Mouse (Mus musculus) stomach, postnatal 0 days (tissue): Measurements from ENCODE around the gene Hspe1. TPM values are rescaled to one million over a fixed set of nuclear protein-coding genes. Genes with fewer than 3 reads are reported as not detected.
"Not testable (repeated sequence)": the region's sequence is repeated elsewhere in the genome, so short reads cannot be mapped to it uniquely, and the experiment has no call there.

Source experiments
- ATAC-seq: fragments of 200-750 bp; cut with Nextera tagmentation; 2 replicates; pipeline ENCODE4 v1.8.0; 2017; ENCODE audit not compliant: low FRiP score, low TSS enrichment
- DNase-seq: peaks from one replicate; pipeline ENCODE4 v3.0.0-alpha.2; 2016; ENCODE audit warnings: low spot score
- H3K27ac ChIP-seq: fragments of 300-500 bp; sonication (generic); replicated peaks from 2 replicates; pipeline ENCODE4 v1.5.1; 2014; ENCODE audit warnings: mild to moderate bottlenecking, control low read depth
- H3K27me3 ChIP-seq: fragments of 300-500 bp; sonication (generic); 2 replicates; pipeline ENCODE4 v1.6.1; 2014; ENCODE audit warnings: low read length; ENCODE audit not compliant: control insufficient read depth, insufficient read depth
- H3K36me3 ChIP-seq: fragments of 300-500 bp; sonication (generic); 2 replicates; pipeline ENCODE4 v1.6.1; 2014; ENCODE audit warnings: low read length, mixed read lengths; ENCODE audit not compliant: control insufficient read depth, insufficient read depth
- H3K4me1 ChIP-seq: fragments of 300-500 bp; sonication (generic); replicated peaks from 2 replicates; pipeline ENCODE4 v1.6.1; 2014; ENCODE audit warnings: antibody characterized with exemption; ENCODE audit not compliant: control insufficient read depth, insufficient read depth
- H3K4me2 ChIP-seq: fragments of 300-500 bp; sonication (generic); replicated peaks from 2 replicates; pipeline ENCODE4 v1.6.1; 2014; ENCODE audit warnings: low read depth, mild to moderate bottlenecking, control low read depth, moderate library complexity
- H3K4me3 ChIP-seq: fragments of 300-500 bp; sonication (generic); 2 replicates; pipeline ENCODE4 v1.5.1; 2014; ENCODE audit warnings: low read depth, low read length, control low read depth
- H3K9ac ChIP-seq: fragments of 300-500 bp; sonication (generic); 2 replicates; pipeline ENCODE4 v1.6.1; 2014; ENCODE audit warnings: mild to moderate bottlenecking, low read length, control low read depth, mixed read lengths
- H3K9me3 ChIP-seq: fragments of 300-500 bp; sonication (generic); 2 replicates; pipeline ENCODE4 v1.6.1; 2016; ENCODE audit warnings: low read length; ENCODE audit not compliant: control insufficient read depth
- CTCF ChIP-seq: IDR thresholded peaks from 2 replicates; pipeline ENCODE4 v1.5.1; 2016; ENCODE audit warnings: antibody characterized with exemption, low read depth, mild to moderate bottlenecking, moderate library complexity
- EP300 ChIP-seq: optimal IDR thresholded peaks from 2 replicates; pipeline ENCODE3; 2016; ENCODE audit warnings: antibody characterized with exemption
- WGBS: fragments of 180-500 bp; shearing (Covaris S2); extraction: QIAGEN DNeasy Blood & Tissue Kit; methylation state at CpG from one replicate; pipeline ENCODE4 v1.1.7; 2014; 5-methylcytosine and 5-hydroxymethylcytosine counted together
- polyA plus RNA-seq: library from polyadenylated mRNA; unstranded; fragments of >200 nt; fragmentation: Nextera tagmentation; extraction: Ambion mirVana; gene quantifications from 2 replicates; pipeline ENCODE4 v1.2.1, GENCODE M21; 2015

Gene Hspe1
- polyA plus RNA-seq, 1 experiment from 2014 or later: 324 TPM

- Histone ChIP-seq H3K9ac (no peak overlapping the region), H3K9me3 (no peaks in the 10 kb centered on the region), H3K4me3 (no peak overlapping the region), H3K27ac (no peak overlapping the region), H3K27me3 (no peaks in the 10 kb centered on the region), H3K36me3 (no peaks in the 10 kb centered on the region), H3K4me2 (no peak overlapping the region), H3K4me1 (no peaks in the 10 kb centered on the region)
- TF ChIP-seq EP300 (no peak), CTCF (no peak)
- 73% methylated on average over 9 of the region's 9 CpGs for WGBS
- ATAC-seq (no peak), DNase-seq (no peak)
Measured at GRCm38 (mm10) chr1:55106919-55107585, 19.1 kb downstream of the Hspe1 start.

- Histone ChIP-seq H3K9me3 (no peaks in the 10 kb centered on the region), H3K4me2 (no peak overlapping the region), H3K27ac (no peak overlapping the region), H3K4me3 (no peak overlapping the region), H3K9ac (no peak overlapping the region), H3K36me3 (no peaks in the 10 kb centered on the region), H3K4me1 (no peaks in the 10 kb centered on the region), H3K27me3 (no peaks in the 10 kb centered on the region)
- no peak for TF ChIP-seq EP300
- no peak for TF ChIP-seq CTCF
- ATAC-seq (no peak), DNase-seq (no peak)
- 83% methylated on average over 1 of the region's 1 CpGs for WGBS
Measured at GRCm38 (mm10) chr1:55107644-55108043, 19.7 kb downstream of the Hspe1 start.

GRCm38 (mm10) chr1:55108473-55108872, 20.5 kb downstream of the Hspe1 start:
- Histone ChIP-seq H3K4me2 (no peak overlapping the region), H3K27ac (no peak overlapping the region), H3K9ac (no peak overlapping the region), H3K4me1 (no peaks in the 10 kb centered on the region), H3K36me3 (no peaks in the 10 kb centered on the region), H3K4me3 (no peak overlapping the region), H3K9me3 (no peaks in the 10 kb centered on the region), H3K27me3 (no peaks in the 10 kb centered on the region)
- WGBS: 42% methylated on average over 2 of the region's 2 CpGs
- TF ChIP-seq EP300 (no peak), CTCF (no peak)
- 0 out of 2 replicates have a peak, but pooled peaks have one; percentile 40 for ATAC-seq
- no peak for DNase-seq

- 79% methylated on average over 4 of the region's 4 CpGs for WGBS
- ATAC-seq: no peak
- Histone ChIP-seq H3K9me3 (no peaks in the 10 kb centered on the region), H3K36me3 (no peaks in the 10 kb centered on the region), H3K27me3 (no peaks in the 10 kb centered on the region), H3K4me1 (no peaks in the 10 kb centered on the region), H3K4me2 (no peak overlapping the region), H3K27ac (no peak overlapping the region), H3K4me3 (no peak overlapping the region), H3K9ac (no peak overlapping the region)
- no peak for TF ChIP-seq CTCF
- TF ChIP-seq EP300: no peak
- DNase-seq: no peak
Measured at GRCm38 (mm10) chr1:55109066-55109766, 21.3 kb downstream of the Hspe1 start.

- Histone ChIP-seq H3K9me3 (no peaks in the 10 kb centered on the region), H3K4me2 (no peak overlapping the region), H3K9ac (no peak overlapping the region), H3K27ac (no peak overlapping the region), H3K36me3 (no peaks in the 10 kb centered on the region), H3K4me3 (no peak overlapping the region), H3K4me1 (no peaks in the 10 kb centered on the region), H3K27me3 (no peaks in the 10 kb centered on the region)
- no peak for TF ChIP-seq CTCF
- no peak for TF ChIP-seq EP300
- DNase-seq (no peak), ATAC-seq (no peak)
- 90% methylated on average over 5 of the region's 5 CpGs for WGBS
Measured at GRCm38 (mm10) chr1:55123046-55123445, 35.1 kb downstream of the Hspe1 start.

- Histone ChIP-seq H3K9me3 (no peaks in the 10 kb centered on the region), H3K4me3 (no peak overlapping the region), H3K36me3 (no peaks in the 10 kb centered on the region), H3K27me3 (no peaks in the 10 kb centered on the region), H3K4me2 (no peak overlapping the region), H3K9ac (no peak overlapping the region), H3K27ac (no peak overlapping the region), H3K4me1 (no peaks in the 10 kb centered on the region)
- ATAC-seq (no peak), DNase-seq (no peak)
- 76% methylated on average over 2 of the region's 2 CpGs for WGBS
- TF ChIP-seq CTCF: no peak
- no peak for TF ChIP-seq EP300
Measured at GRCm38 (mm10) chr1:55123561-55123960, 35.6 kb downstream of the Hspe1 start.

- H3K4me1 ChIP-seq, H3K4me3 ChIP-seq, H3K36me3 ChIP-seq, H3K9me3 ChIP-seq, ATAC-seq, H3K9ac ChIP-seq, H3K4me2 ChIP-seq, DNase-seq, H3K27me3 ChIP-seq, H3K27ac ChIP-seq: not testable (repeated sequence)
- WGBS: 91% methylated on average over 2 of the region's 2 CpGs
Measured at GRCm38 (mm10) chr1:55124136-55124535, 36.2 kb downstream of the Hspe1 start.
